Mouse (Mus musculus): ENCODE measurements around the gene Ly6g5b. TPM values are rescaled to one million over a fixed set of nuclear protein-coding genes. Genes with fewer than 3 reads are reported as not detected.

Ly6g5b gene
- 1.4 and 1.5 TPM in 2 replicates for polyA plus RNA-seq (2016; fragmentation: Nextera tagmentation; extraction: Ambion mirVana)

DNA sequence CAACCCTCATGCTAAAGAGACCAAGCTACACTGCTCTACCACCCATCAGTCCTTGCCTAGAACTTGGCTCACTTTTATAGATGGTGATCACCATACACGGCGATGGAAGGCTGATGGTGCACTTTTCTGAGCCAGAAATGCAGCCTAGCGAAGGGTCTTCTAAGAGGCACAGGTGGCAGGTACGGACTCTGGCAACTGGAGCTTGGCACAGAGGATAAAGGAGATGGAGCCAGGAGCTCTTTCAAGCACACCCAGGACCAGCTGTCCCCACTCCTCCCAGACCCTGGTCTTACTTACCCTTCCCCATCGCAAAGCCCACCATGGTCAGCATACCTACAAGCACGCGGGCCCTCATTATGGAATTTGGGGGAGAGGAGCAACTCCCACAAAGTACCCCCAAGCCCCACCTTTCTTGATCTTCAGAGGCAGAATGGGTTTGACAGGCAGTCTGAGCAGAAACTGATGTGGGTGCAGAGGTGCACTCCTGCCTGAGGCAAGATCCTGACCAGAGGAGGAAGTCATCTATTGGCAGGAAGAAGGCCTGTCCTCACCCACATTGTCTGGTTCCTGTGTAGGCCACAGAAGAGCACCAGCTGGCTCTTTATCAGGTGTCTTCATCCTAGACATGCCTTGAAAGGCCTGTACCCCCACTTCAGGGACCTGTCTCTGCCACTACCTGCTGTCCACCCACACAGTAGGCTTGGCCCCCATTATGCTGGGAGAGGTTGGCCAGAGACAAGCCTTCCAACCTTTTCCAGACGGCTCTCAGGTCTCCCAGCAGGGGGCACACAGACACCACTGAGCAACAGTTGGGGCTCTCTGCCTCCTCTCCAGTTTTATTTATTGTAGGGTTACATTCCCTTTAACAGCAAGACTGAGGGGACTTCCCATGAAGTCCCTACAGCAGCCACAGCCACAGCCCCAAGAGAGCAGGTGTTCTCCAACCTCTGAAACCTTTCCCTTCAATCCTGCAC is at the start of gene Ly6g5b:
Gene Ly6g5b (minus strand): TSS at position 383 of the 974 bp plus-strand sequence.
- Histone ChIP-seq H3K4me3 (no peak within 1 kb of the TSS), H3K9ac (no peak within 1 kb of the TSS), H3K9me3 (replicated peaks) (no peaks in the 10 kb centered on the region), H3K27me3 (no peaks in the 10 kb centered on the region), H3K4me2 (replicated peaks) (no peak within 1 kb of the TSS), H3K36me3 (peaks cover 47% of the 10 kb centered on the region), H3K4me1 (peaks cover 7% of the 10 kb centered on the region), H3K27ac (no peak within 1 kb of the TSS)
- 86% methylated on average over 8 of the region's 8 CpGs for WGBS
- no peak for ATAC-seq (ENCODE audit: low FRiP score)

DNA sequence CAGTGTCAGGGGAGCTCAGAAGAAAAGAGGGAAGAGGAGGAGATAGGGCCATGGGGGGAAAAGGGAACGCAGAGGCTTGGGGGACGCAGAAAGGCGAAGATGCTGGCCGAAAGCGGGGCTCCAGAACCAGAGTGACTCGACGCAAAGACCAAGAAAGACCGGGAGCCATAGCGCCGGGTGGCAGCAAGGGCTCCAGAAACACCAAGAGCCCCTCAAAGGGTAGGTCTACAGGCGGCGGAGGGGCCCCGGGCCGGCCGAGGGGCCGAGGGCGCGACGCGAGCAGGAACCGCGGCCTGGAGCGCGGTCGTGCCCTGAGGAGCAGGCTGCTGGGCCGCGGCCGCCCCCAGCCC is 49.0 kb upstream of the Ly6g5b start:
- under 1% methylated on average over 24 of the region's 28 CpGs for WGBS
- Histone ChIP-seq H3K4me3 (peak overlapping the region; percentile 99), H3K4me2 (replicated peaks) (peak overlapping the region; percentile 93), H3K9me3 (replicated peaks) (no peaks in the 10 kb centered on the region), H3K36me3 (peaks cover 29% of the 10 kb centered on the region), H3K4me1 (peaks cover 33% of the 10 kb centered on the region), H3K27me3 (no peaks in the 10 kb centered on the region), H3K27ac (peak overlapping the region; percentile 98), H3K9ac (peak overlapping the region; percentile 100)
- ATAC-seq (ENCODE audit: low FRiP score), result no peak

- Histone ChIP-seq H3K9me3 (replicated peaks) (no peaks in the 10 kb centered on the region), H3K36me3 (peaks cover 36% of the 10 kb centered on the region), H3K4me1 (peaks cover 33% of the 10 kb centered on the region), H3K4me2 (replicated peaks) (peak overlapping the region; percentile 93), H3K4me3 (peak overlapping the region; percentile 99), H3K27ac (peak overlapping the region; percentile 98), H3K9ac (peak overlapping the region; percentile 100), H3K27me3 (no peaks in the 10 kb centered on the region)
- ATAC-seq (ENCODE audit: low FRiP score), result no peak
- 16% methylated on average over 8 of the region's 8 CpGs for WGBS
Measured at GRCm38 (mm10) chr17:35163326-35164081, 48.3 kb upstream of the Ly6g5b start.

- 57% methylated on average over 12 of the region's 12 CpGs for WGBS
- Histone ChIP-seq H3K27me3 (no peaks in the 10 kb centered on the region), H3K36me3 (peaks cover 44% of the 10 kb centered on the region), H3K4me2 (replicated peaks) (peak overlapping the region; percentile 93), H3K9ac (peak overlapping the region; percentile 100), H3K4me3 (peak overlapping the region; percentile 99), H3K9me3 (replicated peaks) (no peaks in the 10 kb centered on the region), H3K27ac (peak overlapping the region; percentile 12; the same call in 1 of the 2 replicates), H3K4me1 (peaks cover 33% of the 10 kb centered on the region)
- no peak for ATAC-seq (ENCODE audit: low FRiP score)
Measured at GRCm38 (mm10) chr17:35162730-35163129, 47.5 kb upstream of the Ly6g5b start.

DNA sequence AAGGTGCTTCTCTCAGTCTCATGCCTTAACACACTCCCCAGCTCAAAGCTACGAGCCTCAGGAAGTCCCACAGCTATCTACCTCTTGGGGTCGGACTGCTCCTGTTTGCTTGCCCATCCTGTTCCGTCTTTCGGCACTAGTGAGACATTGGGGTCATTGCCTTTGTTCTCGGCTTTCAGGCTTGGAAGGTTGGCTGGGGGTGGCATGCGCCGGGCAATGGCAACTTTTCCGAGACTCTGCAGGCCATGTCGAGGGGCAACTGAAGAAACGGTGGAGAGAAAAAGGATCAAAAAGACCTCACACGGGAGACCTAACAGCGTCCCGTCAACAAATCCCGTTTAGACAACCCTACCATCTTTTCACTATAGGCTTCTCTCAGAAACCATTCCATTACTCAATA is 46.9 kb upstream of the Ly6g5b start:
- Histone ChIP-seq H3K4me2 (replicated peaks) (peak overlapping the region; percentile 93), H3K27ac (no peak overlapping the region), H3K4me1 (peaks cover 33% of the 10 kb centered on the region), H3K4me3 (peak overlapping the region; percentile 99), H3K9me3 (replicated peaks) (no peaks in the 10 kb centered on the region), H3K36me3 (peaks cover 50% of the 10 kb centered on the region), H3K9ac (peak overlapping the region; percentile 100; the same call in 1 of the 2 replicates), H3K27me3 (no peaks in the 10 kb centered on the region)
- 77% methylated on average over 14 of the region's 14 CpGs for WGBS
- ATAC-seq (ENCODE audit: low FRiP score), result no peak

GRCm38 (mm10) chr17:35161421-35161820 is 46.2 kb upstream of the Ly6g5b start:
- Histone ChIP-seq H3K36me3 (peaks cover 57% of the 10 kb centered on the region), H3K4me1 (peaks cover 31% of the 10 kb centered on the region), H3K27me3 (no peaks in the 10 kb centered on the region), H3K4me2 (replicated peaks) (no peak overlapping the region), H3K4me3 (no peak overlapping the region), H3K9me3 (replicated peaks) (no peaks in the 10 kb centered on the region), H3K27ac (no peak overlapping the region), H3K9ac (no peak overlapping the region)
- WGBS, result 84% methylated on average over 11 of the region's 11 CpGs
- no peak for ATAC-seq (ENCODE audit: low FRiP score)

DNA sequence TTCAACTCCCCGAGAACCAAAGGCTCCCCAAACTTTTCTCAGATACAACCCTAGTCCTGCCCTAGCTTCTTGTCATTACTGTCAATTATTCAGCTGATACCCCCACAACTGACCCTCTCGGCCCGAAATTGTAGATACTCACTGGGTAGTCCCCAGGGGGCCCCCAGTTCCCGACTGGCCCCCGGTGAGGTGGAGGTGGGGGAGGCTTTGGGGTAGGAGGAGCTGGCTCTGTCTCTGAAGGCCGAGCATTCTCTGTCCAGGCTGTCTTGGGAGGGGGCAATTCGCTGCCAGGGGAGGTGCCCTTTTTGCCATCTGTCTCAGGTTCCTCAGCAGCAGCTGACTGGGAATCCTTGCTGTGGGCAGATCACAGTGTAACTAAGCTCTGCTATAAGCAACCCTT is 44.4 kb upstream of the Ly6g5b start:
- Histone ChIP-seq H3K4me3 (no peak overlapping the region), H3K4me2 (replicated peaks) (no peak overlapping the region), H3K27ac (no peak overlapping the region), H3K36me3 (peaks cover 75% of the 10 kb centered on the region), H3K9me3 (replicated peaks) (no peaks in the 10 kb centered on the region), H3K27me3 (no peaks in the 10 kb centered on the region), H3K4me1 (peaks cover 24% of the 10 kb centered on the region), H3K9ac (no peak overlapping the region)
- WGBS, result 84% methylated on average over 7 of the region's 7 CpGs
- ATAC-seq (ENCODE audit: low FRiP score), result no peak

DNA sequence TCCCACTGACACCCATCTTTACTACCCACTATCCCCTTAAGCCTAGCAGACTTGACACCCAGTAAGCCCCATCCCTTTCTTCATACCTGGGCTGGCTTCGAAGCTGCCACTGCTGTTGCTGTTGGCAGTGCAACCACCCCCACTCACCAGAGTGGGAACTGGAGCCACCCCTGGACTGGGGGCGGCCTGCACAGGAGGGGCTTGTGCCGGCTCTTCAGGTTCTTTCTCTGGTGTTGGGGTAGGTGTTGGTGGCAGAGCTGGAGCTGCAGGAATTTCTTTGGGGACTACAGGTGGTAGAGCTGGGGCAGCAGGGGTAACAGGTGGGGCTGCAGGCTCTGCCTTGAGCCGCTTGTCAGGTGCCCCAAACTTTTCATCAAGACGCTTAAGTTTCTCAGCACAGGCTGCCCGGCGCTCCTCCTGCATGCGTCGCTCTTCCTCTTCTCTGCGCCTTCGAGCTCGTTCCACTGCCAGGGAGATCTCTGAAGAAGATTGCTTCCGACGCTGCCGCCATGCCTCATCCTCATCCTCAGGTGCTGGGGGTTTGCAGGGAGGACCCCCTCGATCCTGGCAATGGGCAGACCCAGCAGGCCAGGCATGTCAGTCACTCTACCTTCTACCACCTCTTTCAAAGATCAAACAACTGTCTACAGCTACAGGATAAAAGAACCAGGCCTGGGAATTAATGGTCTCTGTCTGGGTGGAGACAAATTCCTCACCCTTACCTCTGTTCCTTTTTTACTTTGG is 43.8 kb upstream of the Ly6g5b start:
- Histone ChIP-seq H3K27ac (no peak overlapping the region), H3K9ac (no peak overlapping the region), H3K4me1 (peaks cover 24% of the 10 kb centered on the region), H3K27me3 (no peaks in the 10 kb centered on the region), H3K36me3 (peaks cover 81% of the 10 kb centered on the region), H3K4me3 (no peak overlapping the region), H3K4me2 (replicated peaks) (no peak overlapping the region), H3K9me3 (replicated peaks) (no peaks in the 10 kb centered on the region)
- WGBS, result 95% methylated on average over 16 of the region's 16 CpGs
- ATAC-seq (ENCODE audit: low FRiP score), result no peak

DNA sequence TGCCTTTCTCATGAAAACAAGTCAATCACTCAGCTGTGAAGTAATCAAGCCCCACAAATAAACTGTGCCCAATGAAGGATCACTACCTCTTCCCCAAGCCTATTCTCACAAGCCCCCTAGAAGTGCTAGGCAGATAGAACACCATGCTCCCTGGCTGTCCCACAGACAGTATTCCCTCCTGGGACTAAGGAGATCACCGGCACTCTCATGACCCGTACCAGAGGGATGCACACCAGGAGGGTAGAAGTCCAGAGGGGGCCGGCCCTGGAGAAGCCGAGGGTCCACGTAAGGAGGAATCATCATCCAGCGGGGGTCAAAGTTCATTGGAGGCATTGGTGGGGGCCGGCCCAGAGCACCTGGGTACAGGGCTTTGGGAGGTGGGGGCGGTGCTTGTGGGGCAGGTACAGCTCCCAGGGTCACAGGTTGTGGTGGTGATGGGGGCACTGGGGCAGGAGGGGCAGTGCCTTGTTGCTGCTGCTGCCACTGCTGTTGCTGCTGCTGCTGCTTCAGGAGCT is 42.5 kb upstream of the Ly6g5b start:
- Histone ChIP-seq H3K4me2 (replicated peaks) (no peak overlapping the region), H3K4me3 (no peak overlapping the region), H3K36me3 (peaks cover 94% of the 10 kb centered on the region), H3K9ac (no peak overlapping the region), H3K9me3 (replicated peaks) (no peaks in the 10 kb centered on the region), H3K4me1 (peaks cover 15% of the 10 kb centered on the region), H3K27ac (no peak overlapping the region), H3K27me3 (no peaks in the 10 kb centered on the region)
- 91% methylated on average over 8 of the region's 8 CpGs for WGBS
- ATAC-seq (ENCODE audit: low FRiP score), result no peak

DNA sequence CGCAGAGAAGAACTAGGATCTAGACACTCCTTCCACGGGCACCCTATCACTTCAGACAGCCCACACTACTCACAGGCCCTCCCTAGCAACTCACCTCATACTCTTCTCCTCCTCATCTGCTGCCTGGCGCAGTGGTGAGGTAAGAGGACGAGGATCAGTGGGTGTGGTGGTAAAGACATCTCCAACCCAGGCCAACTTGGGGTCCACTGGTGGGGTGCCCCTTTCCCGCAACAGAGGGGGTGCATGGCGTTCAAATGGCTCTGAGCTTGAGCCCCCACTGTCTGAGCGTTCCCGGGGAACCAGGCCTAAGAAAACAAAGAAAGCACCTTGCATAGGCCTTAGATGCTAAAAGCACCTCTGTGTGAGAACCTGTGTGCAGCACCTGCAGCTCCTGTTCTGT is 42.0 kb upstream of the Ly6g5b start:
- Histone ChIP-seq H3K4me2 (replicated peaks) (no peak overlapping the region), H3K4me1 (peaks cover 11% of the 10 kb centered on the region), H3K27ac (no peak overlapping the region), H3K9ac (no peak overlapping the region), H3K9me3 (replicated peaks) (no peaks in the 10 kb centered on the region), H3K4me3 (no peak overlapping the region), H3K27me3 (no peaks in the 10 kb centered on the region), H3K36me3 (peaks cover 99% of the 10 kb centered on the region)
- WGBS, result 93% methylated on average over 8 of the region's 8 CpGs
- ATAC-seq (ENCODE audit: low FRiP score), result no peak

DNA sequence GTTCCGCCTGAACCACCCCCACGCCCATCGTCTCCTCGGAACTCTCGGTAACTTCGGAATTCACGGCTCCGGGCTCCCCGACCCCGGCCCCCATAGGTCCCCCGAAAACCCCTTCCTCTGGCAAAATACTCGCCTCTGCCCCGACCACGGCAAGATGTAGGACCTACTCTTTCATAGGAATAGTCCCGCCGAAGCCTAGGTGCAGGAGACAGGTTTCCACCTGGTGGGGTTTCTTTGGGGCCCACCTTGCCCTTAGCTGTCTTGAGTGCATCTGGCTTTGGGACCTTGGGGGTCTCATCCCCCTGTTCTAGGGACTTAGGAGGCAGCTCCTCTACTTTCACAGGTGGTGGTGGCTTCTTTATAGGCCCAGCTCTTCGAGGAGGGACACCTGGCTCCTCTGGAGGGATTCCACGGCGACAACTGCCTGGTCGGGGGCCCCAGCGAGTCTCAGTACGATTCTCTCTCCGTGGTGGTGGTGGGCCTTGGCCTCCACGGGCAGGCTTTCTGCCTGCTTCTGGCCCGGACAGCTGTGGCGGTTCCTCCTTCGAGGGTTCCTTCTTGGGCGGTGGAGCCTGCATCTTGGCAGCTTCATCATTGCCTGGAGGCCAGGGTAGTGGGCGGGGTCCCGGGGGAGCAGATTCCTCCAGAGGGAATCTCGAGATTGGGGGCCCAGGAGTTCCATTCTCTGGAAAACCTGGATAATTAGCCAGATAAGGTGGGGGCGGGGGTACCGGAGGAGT is 41.4 kb upstream of the Ly6g5b start:
- Histone ChIP-seq H3K27ac (no peak overlapping the region), H3K9ac (no peak overlapping the region), H3K27me3 (no peaks in the 10 kb centered on the region), H3K36me3 (peaks cover 100% of the 10 kb centered on the region), H3K4me2 (replicated peaks) (no peak overlapping the region), H3K4me1 (peaks cover 4% of the 10 kb centered on the region), H3K4me3 (no peak overlapping the region), H3K9me3 (replicated peaks) (no peaks in the 10 kb centered on the region)
- WGBS, result 91% methylated on average over 33 of the region's 33 CpGs
- no peak for ATAC-seq (ENCODE audit: low FRiP score)
